Mouse (Mus musculus) right cerebral cortex, postnatal 4 days (tissue): ENCODE data around the gene Gm9945.

ENCODE experiments used
- DNase-seq: peaks from one replicate; pipeline ENCODE4 v3.0.0-alpha.2; 2022

Gene Gm9945

DNA sequence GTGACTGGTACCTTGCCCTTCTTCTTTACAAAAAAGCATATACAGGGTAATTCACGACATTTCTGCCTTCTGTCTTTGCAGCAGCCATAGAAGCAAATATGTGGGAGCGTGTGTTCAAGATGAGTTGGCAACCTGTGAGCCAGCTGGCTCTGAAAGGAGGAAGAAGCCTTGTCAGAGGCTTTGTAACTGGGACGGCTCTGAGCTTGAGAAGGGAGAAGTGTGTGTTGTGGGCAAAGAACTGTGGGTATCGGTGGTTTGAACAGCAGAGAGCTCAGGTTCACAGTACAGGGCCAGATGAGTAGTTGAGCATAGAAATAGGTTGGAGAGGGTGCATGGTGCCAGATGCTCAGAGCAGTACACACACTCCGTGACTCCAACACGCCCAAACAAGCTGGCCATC, 17.0 kb downstream of the Gm9945 start:
- no peak for DNase-seq

DNA sequence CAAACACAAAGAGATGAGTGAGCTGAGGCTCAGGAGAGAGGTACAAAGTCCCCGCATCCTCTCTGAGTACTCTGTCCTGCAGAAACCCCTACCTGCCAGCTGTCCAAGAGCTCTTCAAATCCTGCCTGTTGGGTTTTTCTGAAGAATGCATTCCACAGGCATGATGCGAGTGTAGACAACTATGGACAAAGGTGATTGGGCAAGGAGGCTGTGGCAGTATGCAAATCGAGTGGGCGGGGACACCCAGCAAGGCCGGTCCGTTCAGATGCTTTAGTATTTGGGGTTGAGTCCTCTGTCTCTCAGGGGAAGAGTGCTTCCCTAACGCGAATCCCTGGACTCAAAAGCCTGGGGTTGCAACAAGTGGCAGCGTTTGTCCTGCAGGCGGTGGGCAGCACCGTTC, 20.6 kb downstream of the Gm9945 start:
- no peak for DNase-seq

DNA sequence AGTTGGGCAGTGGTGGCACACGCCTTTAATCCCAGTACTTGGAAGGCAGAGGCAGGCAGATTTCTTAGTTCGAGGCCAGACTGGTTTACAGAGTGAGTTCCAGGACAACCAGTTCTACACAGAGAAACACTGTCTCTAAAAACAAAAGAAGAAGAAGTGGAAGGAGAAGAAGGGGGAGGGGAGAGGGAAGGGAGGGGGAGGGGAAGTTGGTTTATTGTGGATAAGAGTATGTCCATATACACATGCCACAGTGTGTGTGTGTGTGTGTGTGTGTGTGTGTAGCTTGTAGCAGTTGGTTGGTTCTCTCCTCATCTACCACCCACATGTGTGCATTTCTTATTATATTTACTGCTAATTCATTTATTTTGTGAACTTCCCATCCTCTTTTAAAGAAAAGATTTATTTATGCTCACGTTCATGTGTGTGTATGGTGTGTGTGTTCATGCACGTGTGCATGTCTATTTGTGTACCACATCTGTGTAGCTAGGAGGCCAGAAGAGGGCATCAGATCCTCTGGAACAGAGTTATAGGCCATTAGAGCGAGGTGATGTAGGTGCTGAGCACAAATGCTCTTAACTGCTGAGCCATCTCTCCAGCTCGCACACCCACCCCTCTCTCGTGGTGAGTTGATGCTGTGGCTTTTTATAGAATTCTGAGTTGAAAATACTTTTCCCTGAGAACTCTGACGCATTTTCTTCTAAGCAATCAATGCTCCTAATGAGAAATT, 22.2 kb downstream of the Gm9945 start:
- no peak for DNase-seq

DNA sequence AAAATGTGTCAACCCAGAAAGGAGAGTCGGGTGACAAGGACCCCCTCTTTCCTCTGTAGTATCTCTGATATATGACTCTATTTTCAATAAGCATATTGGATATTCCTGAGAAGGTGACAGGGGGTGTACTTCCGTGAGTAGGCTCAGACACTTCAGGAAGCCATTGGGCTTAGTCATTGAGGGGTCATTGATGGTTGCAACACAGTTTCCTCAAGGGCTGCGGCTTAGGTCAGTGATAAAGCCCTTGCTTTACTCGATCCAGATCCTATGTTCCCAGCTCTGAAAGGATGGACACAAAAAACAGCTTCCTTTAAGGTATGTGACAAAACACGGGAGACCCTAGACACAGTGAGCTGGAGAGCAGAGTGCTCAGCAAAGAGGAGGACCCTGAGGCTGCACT, 23.8 kb downstream of the Gm9945 start:
- DNase-seq, result no peak

DNA sequence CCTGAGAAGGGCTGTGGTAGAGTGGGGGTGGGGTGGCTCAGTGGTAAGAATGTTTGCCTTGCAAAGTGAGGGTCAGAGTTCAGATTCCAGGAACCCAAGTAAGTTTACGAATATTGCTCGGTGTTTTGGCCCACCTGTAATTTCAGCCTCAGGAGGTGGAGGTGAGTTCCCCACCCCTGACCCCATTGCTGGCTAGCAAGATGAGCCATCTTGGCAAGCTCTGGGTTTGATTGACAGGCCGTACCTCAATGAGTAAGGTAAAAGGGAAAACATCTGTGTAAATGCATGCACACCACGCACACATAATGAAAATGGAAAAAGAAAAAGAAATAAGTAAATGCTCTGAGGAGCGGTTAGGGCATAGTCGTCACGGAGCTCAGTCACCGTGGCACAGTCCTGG, 24.4 kb downstream of the Gm9945 start:
- no peak for DNase-seq

DNA sequence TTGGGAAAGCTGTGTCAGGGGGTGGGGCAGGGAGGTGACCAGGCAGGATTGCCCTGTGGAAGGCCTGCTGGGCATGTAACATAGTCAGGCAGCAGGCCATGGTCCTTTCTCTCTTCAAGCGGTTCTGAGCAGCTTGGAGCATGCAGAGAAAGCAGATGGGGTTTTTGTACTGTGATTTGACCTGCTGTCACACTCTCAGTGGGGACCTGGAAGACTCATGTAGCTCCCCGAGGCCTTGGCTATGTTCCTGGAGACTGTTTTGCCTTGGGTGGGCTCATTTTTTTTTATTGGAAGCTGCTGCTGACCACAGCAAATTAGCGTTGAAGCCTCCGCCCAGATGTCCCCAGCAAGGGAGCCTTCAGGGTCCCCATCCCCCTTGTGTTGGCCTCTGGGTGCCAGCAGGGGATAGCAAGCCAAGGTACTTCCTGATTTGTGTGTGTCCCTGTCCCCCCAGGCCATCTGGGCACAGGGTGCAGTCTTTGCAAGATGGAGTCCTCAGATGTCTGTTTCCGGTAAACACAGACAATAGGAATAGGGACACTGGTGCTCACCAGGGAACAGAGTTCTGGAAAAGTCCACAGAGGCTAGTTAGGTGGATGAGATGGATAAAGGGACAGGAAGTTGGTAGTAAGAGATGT, 25.2 kb downstream of the Gm9945 start:
- no peak for DNase-seq

DNA sequence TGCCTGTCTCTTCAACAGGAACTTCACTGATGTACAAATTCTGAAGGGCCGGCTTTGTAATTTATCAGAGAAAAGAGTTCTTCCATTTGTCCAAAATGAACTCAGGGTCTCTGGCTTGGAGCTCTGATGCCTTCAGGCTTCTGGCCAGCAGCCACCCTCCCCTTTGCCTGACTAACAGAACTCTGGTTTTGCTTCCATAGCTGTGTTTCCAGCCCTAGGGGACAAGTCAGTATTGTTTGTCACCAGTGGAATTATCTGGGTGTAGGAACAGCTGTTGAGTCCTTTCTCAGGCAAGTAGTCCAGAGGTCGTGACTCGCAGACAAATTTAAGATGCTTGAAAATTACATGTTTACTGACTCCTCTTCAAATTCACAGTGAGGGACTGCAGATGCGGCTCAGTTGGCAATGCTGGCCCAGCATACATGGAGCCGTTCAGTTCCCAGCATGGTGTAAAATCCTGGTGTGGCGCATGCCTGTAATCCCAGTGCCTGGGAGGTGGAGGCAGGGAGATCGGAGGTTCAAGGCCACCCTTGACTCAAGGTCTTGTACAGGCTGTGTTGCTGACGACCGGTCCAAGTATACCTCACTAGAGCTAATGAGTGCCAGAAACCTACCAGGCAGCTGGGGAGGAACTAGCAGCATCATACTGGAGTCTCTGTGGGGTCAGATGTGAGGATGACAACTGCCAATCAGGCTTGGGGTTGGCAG, 27.3 kb downstream of the Gm9945 start:
- DNase-seq, result no peak

DNA sequence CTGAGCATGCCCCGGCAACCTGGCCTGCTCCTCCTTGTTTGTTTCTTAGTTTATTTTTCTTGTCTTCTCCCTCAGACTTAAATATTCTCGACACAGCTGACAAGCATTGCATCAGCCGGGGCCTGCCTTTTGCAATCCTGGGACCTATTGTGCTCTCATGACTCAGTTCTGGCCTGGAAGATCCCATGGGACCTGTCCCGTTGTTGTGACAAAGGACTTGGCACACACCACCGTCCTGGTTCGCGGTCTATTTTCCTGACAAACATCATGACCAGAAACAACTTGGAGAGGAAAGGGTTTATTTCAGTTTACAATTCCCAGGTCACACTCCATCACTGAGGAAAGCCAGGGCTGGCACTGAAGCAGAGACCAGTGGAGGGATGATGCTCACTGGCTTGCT, 28.2 kb downstream of the Gm9945 start:
- DNase-seq, result no peak

DNA sequence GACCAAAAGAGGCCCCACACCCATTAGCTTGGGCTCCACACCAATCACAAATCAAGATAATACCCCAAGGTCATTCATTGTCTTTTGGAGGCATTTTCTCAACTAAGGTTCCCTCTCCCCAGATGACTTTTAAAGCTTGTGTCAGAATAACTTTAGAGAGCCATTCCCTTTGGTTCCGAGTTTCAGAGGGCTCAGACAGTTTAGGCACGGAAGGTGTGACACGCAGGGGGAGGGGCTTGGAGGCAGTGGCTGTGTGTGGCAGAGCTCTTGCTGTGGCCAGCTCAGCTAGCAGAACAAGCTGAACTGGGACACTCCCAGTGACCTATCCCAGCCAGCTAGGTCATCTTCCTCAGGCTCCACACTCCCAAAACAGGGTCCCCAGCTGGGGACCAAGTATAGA, 28.6 kb downstream of the Gm9945 start:
- DNase-seq, result no peak

DNA sequence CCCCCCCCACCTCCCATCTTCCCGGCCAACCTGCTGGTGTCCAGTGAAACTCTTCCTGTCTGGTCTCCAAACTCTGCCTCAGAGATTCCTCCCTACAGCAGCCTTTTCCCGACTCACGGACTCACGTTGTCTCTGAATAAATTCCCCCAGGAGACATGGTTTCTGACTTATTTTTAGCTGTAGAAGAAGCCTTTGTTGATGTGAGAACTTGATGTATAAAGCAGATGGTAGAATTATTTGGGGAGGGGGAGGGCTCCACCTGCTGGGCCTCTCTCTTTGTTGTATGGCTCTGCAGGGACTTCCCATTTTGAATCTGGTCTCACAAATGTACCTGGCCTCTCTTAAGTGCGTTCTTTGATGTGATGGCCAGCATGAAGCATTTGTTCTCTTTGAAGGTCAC, 30.4 kb downstream of the Gm9945 start:
- DNase-seq, result no peak

DNA sequence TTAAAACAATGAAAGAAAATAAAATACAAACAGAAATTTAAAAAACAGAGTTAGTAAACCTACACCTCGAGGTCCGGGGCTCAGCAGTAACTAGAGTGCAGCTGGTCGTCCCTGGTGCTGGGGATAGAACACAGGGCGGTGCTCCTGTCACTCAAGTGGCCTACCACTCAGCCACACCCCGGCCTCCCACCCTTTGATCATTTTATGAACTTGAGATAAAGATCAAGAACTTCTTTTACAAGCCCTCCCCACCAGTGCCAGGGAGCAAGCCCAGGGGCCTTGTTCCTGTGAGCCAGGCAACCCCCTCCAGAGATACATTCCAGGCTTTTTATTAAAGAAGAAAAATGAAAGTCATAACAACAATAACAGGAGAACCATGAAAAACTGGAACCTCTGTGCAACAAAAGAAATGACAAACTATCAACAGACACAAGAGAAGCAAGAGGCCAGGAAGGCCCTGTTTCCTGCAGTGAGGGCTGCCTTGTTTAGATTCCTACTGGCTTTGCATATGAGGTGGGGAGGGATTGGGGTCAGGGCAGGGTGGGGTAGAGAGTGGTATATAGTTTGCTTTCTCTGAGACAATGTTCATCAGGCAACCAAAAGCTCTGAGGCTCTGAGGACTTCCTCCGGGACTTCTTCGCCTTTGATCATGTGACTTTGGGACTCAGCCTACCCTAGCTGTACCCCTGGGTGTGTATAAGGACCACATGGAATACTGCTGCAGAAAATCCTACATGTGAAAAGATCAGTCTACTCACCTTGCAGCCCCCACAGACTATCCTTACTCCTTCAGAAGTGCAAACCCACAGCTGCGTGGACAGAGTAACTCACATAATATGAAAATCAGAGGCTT, 37.0 kb downstream of the Gm9945 start:
- DNase-seq, result no peak

DNA sequence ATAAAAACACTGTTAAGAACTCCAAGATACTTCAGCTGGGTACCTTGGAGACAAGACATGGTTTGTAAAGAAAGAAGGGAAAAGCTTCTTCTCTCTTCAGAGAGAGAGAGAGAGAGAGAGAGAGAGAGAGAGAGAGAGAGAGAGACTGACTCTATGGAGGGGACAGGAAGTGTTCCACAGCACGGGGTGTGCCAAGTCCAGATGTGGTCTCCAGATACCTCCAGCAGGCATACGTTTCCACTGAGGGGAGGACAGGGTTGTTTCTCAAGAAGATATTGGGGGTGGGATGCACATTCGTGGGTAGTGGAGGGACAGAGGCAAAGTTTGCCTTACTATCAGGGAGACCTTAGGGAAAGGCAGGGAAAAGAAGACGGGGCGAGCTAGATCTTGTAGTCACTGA, 38.8 kb downstream of the Gm9945 start:
- no peak for DNase-seq

DNA sequence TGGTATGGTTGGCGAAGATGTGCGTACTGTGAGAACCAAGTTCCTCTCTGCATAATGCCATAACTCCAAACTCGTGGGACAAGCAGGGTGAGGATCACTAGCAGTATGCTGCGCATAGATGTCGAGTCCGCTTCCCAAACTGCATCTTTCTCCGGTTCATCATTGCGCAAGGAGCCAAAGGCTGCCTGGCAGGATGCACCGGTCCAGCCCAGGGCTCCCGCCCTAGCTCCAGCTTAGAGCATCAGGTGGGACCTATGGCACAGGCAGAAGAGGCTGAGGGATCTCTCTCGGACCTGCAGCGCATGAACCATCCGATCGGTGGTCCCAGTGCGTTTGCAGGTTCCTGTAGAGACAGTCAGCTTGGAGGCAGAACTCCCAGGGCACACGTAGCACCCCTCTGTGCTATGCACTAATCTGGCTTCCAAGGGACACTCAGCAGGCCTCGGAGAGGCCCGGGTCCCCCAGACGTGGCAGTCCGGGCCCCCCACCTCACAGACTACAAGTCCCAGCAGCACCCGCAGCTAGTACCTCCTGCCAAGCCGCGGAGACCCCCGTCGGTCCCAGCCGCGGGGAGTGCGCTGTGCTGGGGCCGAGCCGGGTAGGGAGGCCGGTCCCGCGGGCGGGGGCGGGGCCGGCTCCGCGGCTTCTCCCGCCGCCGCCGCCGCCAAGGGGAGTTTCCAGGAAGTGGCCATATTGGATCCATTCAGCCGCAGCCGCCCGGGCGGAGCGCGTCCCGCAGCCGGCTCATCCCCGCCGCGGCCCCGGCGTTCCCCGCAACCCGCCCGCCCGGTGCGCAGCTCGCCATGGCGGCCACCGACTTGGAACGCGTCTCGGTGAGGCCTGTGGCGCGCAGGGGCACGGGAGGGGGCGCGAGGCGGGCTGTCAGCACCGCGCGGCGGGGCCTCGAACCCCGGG, 39.5 kb downstream of the Gm9945 start, which contains the start of gene Sept8:
Gene Sept8, plus strand, starts transcription at position 51 of the 915 bp plus-strand sequence.
- DNase-seq, result peak; percentile 70

DNA sequence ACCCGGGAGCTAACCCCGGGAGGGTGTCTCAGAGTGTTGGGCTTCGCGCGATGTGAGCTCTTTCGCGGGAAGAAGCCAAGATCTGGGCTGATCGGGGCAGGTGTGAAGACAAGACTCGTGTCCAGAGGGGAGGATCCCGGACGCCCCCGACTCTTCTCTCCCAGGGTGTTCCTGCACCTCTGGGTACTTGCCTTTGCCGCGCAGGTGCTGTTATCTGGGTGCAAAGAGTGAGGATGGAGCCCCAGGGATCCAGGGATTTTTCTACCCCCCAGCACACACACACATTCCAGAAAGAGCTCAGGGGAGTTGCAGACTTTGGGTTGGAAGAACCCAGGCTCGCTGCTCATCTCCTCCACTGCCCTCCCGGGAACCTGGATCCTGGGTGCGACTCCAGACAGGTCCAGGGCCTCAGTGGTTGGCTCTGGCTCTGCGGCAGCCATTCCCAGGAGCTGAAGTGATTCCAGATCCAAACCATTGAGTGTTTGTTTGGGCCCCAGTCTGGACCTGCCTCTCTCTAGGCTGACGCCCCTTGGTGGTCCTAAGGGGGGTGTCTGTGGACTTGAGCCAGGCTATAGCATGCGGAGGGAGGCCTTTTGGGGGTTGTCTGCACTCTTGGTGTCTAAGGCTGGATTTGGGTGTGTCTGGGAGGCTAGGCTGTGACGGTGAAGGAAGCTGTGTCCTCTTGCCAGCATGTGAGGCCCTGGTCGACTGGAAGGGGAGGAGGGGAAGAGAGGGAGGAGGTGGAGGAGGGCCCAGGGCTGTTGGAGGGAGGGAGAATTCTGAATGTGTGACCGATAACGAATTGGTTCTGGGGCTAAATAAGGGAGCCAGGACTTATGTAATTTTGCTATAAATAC, 40.4 kb downstream of the Gm9945 start:
- DNase-seq, result peak; percentile 34

DNA sequence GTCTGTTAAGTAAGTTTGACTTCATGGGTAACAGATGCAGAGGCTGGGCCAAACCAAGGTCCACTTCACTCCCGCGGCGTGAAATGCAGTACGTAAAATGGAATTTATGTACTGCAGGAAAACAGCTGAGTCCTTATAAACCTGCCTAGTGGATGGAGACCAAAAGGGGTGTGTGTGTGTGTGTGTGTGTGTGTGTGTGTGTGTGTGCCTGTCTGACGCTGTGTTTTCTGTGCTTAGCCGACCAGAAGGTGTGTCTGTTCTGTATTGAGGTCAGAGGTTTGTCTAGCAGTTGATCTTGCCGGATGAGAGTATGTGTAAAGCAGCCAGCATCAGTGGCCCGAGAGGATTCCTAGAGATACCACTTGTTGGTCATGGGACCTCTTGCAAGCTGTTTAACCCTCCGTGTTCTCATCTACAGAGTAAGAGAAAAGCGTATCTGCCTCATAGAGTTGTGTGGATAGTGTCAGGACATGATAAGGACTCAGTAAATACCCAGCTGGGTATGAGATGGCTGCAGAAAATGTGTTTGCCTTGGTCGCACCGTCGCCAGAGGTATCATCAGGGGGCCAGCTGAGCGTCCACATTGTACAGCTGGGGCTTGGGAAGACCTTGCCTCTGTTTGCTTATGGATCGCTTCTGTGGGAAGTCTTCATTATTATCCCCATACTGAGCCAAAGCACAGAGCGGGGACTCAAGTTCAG, 41.3 kb downstream of the Gm9945 start:
- no peak for DNase-seq

DNA sequence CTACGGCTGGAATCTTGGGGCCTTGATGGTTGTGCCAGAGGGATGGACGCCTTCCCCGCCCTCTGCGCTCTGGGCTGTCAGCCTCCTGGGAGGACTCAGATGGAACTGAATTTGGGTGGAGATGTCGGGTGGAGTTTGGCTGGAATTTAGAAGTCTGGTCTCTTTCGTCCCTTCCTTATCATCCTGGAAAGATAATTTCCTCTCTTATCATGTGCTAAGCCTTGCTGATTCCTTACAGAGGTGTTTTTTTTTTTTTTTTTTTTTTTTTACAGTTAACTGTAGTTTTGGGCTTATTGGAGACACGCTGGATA, 41.8 kb downstream of the Gm9945 start:
- no peak for DNase-seq

DNA sequence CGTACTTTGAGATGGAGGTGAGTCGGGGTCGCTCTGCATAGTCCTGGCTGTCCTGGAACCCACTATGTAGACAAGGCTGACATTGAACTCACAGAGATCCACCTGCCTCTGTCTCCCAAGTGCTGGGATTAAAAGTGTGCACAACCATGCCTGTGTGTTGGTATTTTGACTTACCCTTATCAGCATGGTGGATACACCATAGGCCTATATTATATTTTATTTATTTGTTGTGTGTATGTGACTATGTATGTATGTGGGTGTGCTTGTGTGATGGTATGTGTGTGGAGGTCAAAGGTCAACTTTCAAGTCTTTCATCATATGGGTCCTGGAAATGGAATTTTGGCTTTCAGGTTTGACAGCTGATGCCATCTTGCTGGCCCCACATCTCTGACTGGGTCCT, 42.4 kb downstream of the Gm9945 start:
- DNase-seq, result no peak

DNA sequence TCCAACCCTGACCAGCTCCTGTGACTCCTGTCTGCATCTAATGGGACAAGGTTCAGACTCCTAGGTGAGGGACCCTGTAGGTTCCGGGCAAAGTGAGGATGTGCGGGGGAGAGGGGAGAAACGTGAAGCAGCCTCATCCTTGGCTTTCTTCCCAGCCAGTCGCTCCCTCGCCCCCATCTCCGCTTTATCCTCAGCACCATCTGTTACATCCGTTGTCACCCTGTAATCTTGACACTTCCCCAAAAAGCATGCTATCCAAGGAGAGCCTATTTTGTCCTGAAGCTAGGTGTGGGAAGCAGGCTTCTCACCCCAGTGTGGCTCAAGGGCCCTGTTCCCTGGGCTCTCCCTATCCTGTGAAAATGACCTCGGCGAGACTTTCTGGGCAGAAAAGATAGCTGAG, 43.0 kb downstream of the Gm9945 start:
- DNase-seq, result no peak

DNA sequence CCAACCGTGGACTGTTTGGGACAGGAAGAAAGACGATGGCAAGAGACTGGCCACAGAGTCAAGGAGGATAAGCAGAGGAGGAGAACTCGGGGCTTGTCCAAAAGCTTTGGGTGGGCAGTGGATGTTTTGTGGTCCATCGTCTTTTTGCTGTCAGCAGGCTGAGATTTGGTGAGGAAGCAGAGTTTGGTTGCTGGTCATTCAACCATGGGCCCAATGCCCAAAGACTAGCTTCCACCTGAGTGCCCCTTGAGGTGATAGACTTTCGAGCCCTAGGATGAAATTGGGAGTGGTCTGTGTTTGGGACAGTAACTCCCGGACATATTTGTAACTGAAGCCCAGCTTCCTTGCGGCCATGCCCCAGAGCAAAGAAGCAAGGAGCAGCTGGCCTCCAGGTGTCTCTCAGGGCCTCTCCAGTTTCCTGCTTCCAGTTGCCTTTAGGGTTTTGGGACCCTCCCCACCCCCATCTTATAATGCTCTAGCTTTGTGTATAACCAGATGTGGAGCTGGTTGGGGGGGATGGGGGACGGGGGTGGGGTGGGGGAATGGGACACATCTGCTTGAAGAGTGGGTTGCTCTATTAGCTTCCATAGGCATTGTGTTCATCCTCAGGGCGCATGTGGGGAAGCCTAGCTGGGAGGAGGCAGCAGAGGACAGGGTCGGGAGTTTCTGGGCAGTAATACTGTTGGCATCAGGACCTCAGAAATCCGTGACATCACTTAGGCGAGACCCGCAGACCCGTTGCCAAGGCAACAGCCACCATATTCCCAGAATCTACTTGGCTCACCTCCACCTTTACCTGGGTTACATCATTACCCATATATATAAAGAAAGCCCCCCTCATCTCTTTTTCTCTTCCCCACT, 43.8 kb downstream of the Gm9945 start:
- DNase-seq, result no peak

DNA sequence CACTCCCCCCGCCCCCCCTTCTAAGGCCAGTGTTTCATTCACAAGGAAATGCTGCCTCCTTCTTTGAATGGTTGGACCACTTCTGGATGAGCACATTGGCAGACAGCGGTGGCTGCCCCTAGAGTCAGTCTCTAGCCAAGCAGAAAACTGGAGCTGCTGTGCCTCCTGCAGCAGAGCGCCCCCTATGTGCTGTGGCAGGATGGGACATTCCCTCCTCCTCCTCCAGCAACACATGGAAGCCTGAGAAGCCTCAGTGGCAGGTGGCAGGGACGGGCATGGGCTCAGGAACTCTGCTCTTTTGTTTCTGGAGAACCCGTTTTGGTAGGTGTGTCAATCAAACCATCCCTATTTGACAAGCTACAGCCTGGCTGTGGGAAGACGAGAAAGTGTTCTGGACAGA, 44.9 kb downstream of the Gm9945 start:
- DNase-seq, result no peak
